Mouse (Mus musculus) kidney, embryonic 14.5 days (tissue): Measurements from ENCODE around the gene Aloxe3. TPM values are rescaled to one million over a fixed set of nuclear protein-coding genes. Genes with fewer than 3 reads are reported as not detected.

ENCODE experiments used
- ATAC-seq: fragments of 200-750 bp; cut with Nextera tagmentation; 2 replicates; pipeline ENCODE4 v1.8.0; 2017; ENCODE audit warnings: moderate number of reproducible peaks, mild to moderate bottlenecking, moderate TSS enrichment, moderate library complexity; ENCODE audit not compliant: low FRiP score, low TSS enrichment
- H3K27ac ChIP-seq: fragments of 300-500 bp; sonication (generic); 2 replicates; pipeline ENCODE4 v1.5.1; 2014; ENCODE audit warnings: low read depth, mild to moderate bottlenecking, low read length, moderate library complexity, mixed read lengths
- H3K27me3 ChIP-seq: fragments of 300-500 bp; sonication (generic); 2 replicates; pipeline ENCODE4 v1.6.1; 2014; ENCODE audit warnings: mild to moderate bottlenecking, low read length; ENCODE audit not compliant: control insufficient read depth, insufficient read depth
- H3K36me3 ChIP-seq: fragments of 300-500 bp; sonication (generic); 2 replicates; pipeline ENCODE4 v1.6.1; 2014; ENCODE audit warnings: low read length, mixed read lengths; ENCODE audit not compliant: control insufficient read depth, insufficient read depth
- H3K4me1 ChIP-seq: fragments of 300-500 bp; sonication (generic); 2 replicates; pipeline ENCODE4 v1.6.1; 2014; ENCODE audit warnings: low read length, mixed read lengths; ENCODE audit not compliant: control insufficient read depth, insufficient read depth
- H3K4me2 ChIP-seq: fragments of 300-500 bp; sonication (generic); replicated peaks from 2 replicates; pipeline ENCODE4 v1.6.1; 2014; ENCODE audit warnings: low read depth, mild to moderate bottlenecking, low read length
- H3K4me3 ChIP-seq: fragments of 300-500 bp; sonication (generic); 2 replicates; pipeline ENCODE4 v1.5.1; 2014; ENCODE audit warnings: mild to moderate bottlenecking, low read length
- H3K9ac ChIP-seq: fragments of 300-500 bp; sonication (generic); 2 replicates; pipeline ENCODE4 v1.6.1; 2014; ENCODE audit warnings: low read depth, mild to moderate bottlenecking, low read length, moderate library complexity
- H3K9me3 ChIP-seq: fragments of 300-500 bp; sonication (generic); 2 replicates; pipeline ENCODE4 v1.6.1; 2016; ENCODE audit warnings: low read length; ENCODE audit not compliant: control insufficient read depth
- WGBS: fragments of 180-500 bp; shearing (Covaris S2); extraction: QIAGEN DNeasy Blood & Tissue Kit; methylation state at CpG from one replicate; pipeline ENCODE4 v1.1.7; 2014; 5-methylcytosine and 5-hydroxymethylcytosine counted together
- polyA plus RNA-seq: library from polyadenylated mRNA; unstranded; fragments of >200 nt; fragmentation: Nextera tagmentation; extraction: Ambion mirVana; gene quantifications from 2 replicates; pipeline ENCODE4 v1.2.1, GENCODE M21; 2014

Gene Aloxe3
- polyA plus RNA-seq, 1 experiment from 2014 or later = 0.54 TPM

DNA sequence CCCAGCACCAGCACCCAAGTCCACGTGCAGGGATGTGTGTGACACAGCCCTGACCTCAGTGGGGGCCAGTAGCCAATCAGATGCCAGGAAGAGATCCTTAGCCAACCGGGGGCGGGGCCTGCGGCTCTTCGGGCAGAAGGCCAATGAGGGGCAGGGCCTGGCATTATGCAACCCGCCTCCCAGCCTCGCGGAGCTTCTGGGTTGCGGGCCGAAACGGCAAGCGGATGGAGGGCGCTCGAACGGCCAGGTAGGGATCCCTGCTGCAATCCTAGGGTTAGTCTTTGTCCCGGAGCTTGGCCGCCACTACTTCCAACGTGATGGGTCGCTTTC lies 27.0 kb upstream of the Aloxe3 start:
- Histone ChIP-seq H3K9ac (peak overlapping the region; percentile 67), H3K36me3 (peaks cover 32% of the 10 kb centered on the region), H3K27ac (peak overlapping the region; percentile 88), H3K4me1 (peaks cover 51% of the 10 kb centered on the region), H3K4me3 (peak overlapping the region; percentile 51), H3K4me2 (peak overlapping the region; percentile 96), H3K27me3 (no peaks in the 10 kb centered on the region), H3K9me3 (no peaks in the 10 kb centered on the region)
- WGBS = 0% methylated on average over 19 of the region's 19 CpGs
- peak; percentile 8; the same call in 1 of the 2 replicates for ATAC-seq

DNA sequence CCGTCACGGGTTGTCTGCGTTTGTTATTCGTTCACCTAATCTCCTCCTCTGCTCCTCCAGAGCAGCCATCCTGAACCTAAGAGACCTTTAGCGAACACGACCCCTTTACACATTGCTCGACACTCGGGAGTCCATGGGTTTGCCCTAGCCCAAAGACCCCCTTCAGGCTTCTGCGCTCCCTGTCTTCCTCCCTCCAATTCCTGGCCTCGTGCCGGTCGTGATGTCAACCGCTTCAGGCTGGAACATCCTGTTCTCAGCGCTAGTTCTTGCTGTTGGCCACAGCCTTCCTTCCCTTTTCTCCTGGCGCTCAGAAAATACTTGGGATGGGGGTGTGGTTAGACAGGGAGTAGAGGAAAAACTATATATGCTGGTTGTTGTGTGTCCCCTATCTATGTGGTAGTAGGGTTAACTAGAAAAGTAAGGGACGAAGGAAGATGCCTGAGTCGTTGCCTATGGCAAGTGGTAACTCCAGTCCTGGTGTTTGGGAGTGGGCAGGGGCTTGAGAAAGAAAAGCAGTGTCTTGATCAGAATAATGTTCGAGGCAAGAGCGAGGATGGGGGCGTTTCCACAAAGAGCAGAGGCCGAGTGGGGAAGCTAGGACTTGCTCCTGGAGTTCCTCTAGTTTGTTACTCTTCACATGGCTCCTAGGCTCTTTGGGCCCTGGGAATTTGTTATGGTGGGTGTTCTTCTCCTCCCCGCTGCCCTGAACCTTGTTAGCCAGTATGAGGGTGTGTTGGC lies 26.4 kb upstream of the Aloxe3 start:
- Histone ChIP-seq H3K4me1 (peaks cover 50% of the 10 kb centered on the region), H3K9ac (peak overlapping the region; percentile 67), H3K4me2 (peak overlapping the region; percentile 96), H3K4me3 (peak overlapping the region; percentile 51), H3K36me3 (peaks cover 38% of the 10 kb centered on the region), H3K27me3 (no peaks in the 10 kb centered on the region), H3K9me3 (no peaks in the 10 kb centered on the region), H3K27ac (peak overlapping the region; percentile 88)
- WGBS = 2% methylated on average over 22 of the region's 22 CpGs
- ATAC-seq = no peak

DNA sequence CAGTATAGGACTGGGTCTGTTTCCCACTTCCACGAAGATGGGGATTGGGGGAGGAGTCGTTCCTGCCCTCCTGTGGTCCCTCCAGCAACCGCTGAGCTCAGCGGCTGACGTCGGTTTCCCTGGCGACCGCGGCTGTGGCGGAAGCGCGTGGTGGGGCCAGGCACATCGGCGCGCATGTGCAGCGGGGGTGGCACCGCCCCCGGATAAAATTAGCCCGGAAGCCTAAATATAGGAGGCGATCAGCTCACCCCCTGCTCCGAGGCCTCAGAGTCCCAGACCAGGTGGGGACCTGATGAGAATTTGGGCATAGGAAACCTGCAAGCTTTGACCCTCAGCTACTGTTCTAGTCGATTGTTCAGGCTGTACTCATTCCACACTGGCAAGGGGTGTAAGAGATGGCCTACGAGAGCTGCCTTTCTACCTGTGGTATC lies 25.8 kb upstream of the Aloxe3 start:
- H3K9me3 ChIP-seq = no peaks in the 10 kb centered on the region

DNA sequence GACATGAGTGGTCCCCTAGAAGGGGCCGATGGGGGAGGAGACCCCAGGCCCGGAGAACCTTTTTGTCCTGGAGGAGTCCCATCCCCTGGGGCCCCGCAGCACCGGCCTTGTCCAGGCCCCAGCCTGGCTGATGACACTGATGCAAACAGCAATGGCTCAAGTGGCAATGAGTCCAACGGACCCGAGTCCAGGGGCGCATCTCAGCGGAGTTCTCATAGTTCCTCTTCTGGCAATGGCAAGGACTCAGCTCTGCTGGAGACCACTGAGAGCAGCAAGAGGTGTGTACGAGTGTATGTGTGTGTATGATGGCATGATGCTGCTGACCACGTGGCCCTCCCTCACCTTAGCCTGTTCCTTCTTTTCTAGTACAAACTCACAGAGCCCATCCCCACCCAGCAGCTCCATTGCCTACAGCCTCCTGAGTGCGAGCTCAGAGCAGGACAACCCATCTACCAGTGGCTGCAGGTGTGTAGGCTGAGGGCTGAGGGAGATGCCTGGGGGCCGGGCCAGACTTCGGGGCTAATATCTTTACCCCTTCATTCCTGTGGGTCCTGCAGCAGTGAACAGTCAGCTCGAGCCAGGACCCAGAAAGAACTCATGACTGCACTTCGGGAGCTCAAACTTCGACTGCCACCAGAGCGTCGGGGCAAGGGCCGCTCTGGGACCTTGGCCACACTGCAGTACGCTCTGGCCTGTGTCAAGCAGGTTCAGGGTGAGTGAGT lies 24.9 kb upstream of the Aloxe3 start:
- Histone ChIP-seq H3K27ac (no peak overlapping the region), H3K9ac (peak overlapping the region; percentile 46; the same call in 1 of the 2 replicates), H3K4me1 (peaks cover 47% of the 10 kb centered on the region), H3K4me3 (no peak overlapping the region; the same call in 1 of the 2 replicates), H3K4me2 (peak overlapping the region; percentile 96; the same call in 1 of the 2 replicates), H3K27me3 (no peaks in the 10 kb centered on the region), H3K9me3 (no peaks in the 10 kb centered on the region), H3K36me3 (peaks cover 53% of the 10 kb centered on the region)
- WGBS = 92% methylated on average over 20 of the region's 20 CpGs
- no peak for ATAC-seq

More for the DNA sequence above, 25.8 kb upstream of the Aloxe3 start:
- Histone ChIP-seq H3K4me1 (peaks cover 48% of the 10 kb centered on the region), H3K4me3 (peak overlapping the region; percentile 51), H3K27me3 (no peaks in the 10 kb centered on the region), H3K27ac (peak overlapping the region; percentile 88), H3K4me2 (peak overlapping the region; percentile 96), H3K36me3 (peaks cover 44% of the 10 kb centered on the region), H3K9ac (peak overlapping the region; percentile 67)
- peak; percentile 22; the same call in 1 of the 2 replicates for ATAC-seq
- 1% methylated on average over 23 of the region's 23 CpGs for WGBS

DNA sequence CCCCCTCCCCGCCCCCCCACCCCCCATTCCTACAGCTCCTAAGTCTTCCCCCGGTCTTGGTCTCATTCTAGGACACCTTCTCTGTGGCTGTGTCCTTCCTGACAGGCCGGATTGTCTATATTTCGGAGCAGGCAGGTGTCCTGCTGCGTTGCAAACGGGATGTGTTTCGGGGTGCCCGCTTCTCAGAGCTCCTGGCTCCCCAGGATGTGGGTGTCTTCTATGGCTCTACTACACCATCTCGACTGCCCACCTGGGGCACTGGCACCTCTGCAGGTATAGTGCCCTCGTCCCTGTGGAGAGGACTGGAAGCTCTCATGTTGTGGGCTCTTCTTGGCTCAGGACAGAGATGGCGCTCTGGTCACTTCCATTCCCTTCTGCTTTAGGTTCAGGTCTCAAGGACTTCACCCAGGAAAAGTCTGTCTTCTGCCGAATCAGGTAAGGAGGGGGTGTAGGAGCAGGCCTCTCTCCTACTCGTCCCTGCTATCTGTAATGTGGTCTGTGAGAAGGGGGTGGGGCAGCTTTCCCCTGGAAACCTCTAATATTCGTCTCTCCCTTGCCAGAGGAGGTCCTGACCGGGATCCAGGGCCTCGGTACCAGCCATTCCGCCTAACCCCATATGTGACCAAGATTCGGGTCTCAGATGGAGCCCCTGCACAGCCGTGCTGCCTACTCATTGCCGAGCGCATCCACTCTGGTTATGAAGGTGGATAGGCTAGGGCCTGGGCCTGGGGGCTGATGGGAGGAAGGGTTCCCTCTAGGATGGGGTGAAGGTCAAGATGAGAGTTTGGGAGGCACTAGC lies 23.9 kb upstream of the Aloxe3 start:
- Histone ChIP-seq H3K27me3 (no peaks in the 10 kb centered on the region), H3K36me3 (peaks cover 59% of the 10 kb centered on the region)
- WGBS = 93% methylated on average over 20 of the region's 21 CpGs

DNA sequence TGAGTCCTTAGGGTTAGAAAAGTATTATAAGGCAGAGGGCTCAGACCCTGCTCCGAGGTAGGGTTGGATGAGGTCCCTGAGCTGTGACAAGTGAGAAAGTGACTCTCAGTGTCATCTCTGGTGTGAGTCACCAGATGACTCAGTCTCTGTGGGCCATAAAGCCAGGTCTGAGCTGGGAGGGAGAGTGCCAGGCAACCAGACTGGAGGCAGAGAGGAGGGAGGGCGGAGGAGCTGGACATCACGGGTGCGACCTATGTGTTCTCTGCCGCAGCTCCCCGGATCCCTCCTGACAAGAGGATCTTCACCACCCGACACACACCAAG lies 23.3 kb upstream of the Aloxe3 start:
- no peaks in the 10 kb centered on the region for H3K9me3 ChIP-seq
- H3K27ac ChIP-seq = no peak overlapping the region
- H3K27me3 ChIP-seq = no peaks in the 10 kb centered on the region
- no peak overlapping the region for H3K4me2 ChIP-seq
- H3K4me3 ChIP-seq = no peak overlapping the region
- H3K36me3 ChIP-seq = peaks cover 65% of the 10 kb centered on the region
- WGBS = 91% methylated on average over 7 of the region's 7 CpGs
- H3K4me1 ChIP-seq = peaks cover 31% of the 10 kb centered on the region
- H3K9ac ChIP-seq = no peak overlapping the region
- ATAC-seq = no peak

More for the DNA sequence above, 23.9 kb upstream of the Aloxe3 start:
- Histone ChIP-seq H3K4me3 (no peak overlapping the region), H3K9me3 (no peaks in the 10 kb centered on the region), H3K9ac (no peak overlapping the region), H3K27ac (no peak overlapping the region), H3K4me1 (peaks cover 37% of the 10 kb centered on the region), H3K4me2 (no peak overlapping the region)
- no peak for ATAC-seq

DNA sequence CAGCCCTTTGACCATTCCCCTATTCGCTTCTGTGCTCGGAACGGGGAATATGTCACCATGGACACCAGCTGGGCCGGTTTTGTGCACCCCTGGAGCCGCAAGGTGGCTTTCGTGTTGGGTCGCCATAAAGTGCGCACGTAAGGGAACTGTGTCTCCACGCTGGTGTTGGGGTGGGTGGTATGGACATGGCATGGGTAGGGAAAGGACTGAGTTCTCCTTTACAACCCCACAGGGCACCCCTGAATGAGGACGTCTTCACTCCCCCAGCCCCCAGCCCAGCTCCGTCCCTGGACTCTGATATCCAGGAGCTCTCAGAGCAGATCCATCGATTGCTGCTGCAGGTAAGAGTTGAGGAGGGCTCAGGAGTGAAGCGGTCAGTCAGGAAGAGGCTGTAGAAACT lies 22.6 kb upstream of the Aloxe3 start:
- 96% methylated on average over 14 of the region's 14 CpGs for WGBS
- Histone ChIP-seq H3K4me2 (no peak overlapping the region), H3K4me3 (no peak overlapping the region), H3K27me3 (no peaks in the 10 kb centered on the region), H3K9me3 (no peaks in the 10 kb centered on the region), H3K4me1 (peaks cover 24% of the 10 kb centered on the region), H3K36me3 (peaks cover 72% of the 10 kb centered on the region), H3K27ac (no peak overlapping the region), H3K9ac (no peak overlapping the region)
- ATAC-seq = no peak

DNA sequence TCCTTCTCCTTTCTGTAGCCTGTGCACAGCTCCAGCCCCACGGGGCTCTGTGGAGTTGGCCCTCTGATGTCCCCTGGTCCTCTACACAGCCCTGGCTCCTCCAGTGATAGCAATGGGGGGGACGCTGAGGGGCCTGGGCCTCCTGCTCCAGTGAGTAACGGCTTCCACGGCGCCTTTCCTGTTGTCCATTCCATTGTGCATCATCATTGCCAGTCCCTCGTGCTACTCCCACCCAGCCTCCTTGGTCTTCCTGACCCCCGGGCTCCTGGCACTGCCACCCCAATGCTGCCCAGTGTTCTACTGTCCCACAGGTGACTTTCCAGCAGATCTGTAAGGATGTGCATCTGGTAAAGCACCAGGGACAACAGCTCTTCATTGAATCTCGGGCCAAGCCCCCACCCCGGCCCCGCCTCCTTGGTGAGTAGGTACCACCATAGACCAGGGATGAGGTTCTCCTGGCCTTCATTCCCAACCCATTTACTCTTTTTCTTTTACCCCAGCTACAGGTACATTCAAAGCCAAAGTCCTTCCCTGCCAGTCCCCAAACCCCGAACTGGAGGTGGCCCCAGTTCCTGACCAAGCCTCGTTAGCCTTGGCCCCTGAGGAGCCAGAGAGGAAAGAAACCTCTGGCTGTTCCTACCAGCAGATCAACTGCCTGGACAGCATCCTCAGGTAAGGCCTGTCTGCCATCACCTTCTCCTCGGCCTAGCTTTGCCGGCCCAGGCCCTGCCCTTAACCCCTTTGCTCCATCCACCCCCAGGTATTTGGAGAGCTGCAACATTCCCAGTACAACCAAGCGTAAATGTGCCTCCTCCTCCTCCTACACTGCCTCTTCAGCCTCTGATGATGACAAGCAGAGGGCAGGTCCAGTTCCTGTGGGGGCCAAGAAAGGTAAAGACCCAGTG lies 21.9 kb upstream of the Aloxe3 start:
- no peaks in the 10 kb centered on the region for H3K27me3 ChIP-seq
- peaks cover 17% of the 10 kb centered on the region for H3K4me1 ChIP-seq
- ATAC-seq = no peak
- H3K4me3 ChIP-seq = no peak overlapping the region
- 91% methylated on average over 15 of the region's 15 CpGs for WGBS
- H3K4me2 ChIP-seq = no peak overlapping the region
- no peak overlapping the region for H3K9ac ChIP-seq
- H3K27ac ChIP-seq = no peak overlapping the region
- H3K9me3 ChIP-seq = no peaks in the 10 kb centered on the region
- peaks cover 78% of the 10 kb centered on the region for H3K36me3 ChIP-seq
